In the genomic region with DNA sequence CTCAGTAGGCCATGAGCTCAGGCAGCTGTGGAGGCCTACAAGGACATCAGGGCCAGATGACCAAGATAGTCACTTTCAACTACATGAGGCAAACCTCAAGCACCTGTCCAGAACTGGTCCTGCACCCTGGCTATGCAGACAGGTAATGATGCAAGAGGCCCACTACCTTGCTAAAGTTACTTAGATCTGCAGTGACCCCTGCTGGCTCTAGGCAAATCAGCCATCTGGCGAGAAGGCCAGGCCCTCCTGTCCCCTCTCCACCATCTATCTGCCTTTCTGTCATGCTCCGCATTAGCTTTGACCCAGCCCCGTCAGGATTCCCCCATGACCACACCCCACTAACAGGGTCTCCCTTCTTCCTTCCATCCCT, we compare ENCODE assay signal across 8 mouse cellular contexts. TPM values are rescaled to one million over a fixed set of nuclear protein-coding genes. Genes with fewer than 3 reads are reported as not detected.
DNase-seq lines count a peak whose midpoint lies in the region; ATAC-seq and TF ChIP-seq lines count a peak whose summit lies in the region.

No protein-coding gene starts in this region.

- DNase-seq in B cell, adult 2 months: peak; percentile 71 to 75
- DNase-seq in embryonic facial prominence, embryonic 10.5 days (ENCODE audit: low spot score): peak; percentile 40
- peak; percentile 48 for DNase-seq in limb, embryonic 14.5 days (ENCODE audit: low spot score)
- peak; percentile 46 to 60 for DNase-seq in spleen, adult 2 months (ENCODE audit: low read depth in 1 of 2, low spot score in 2 of 2)
- DNase-seq in layer of hippocampus, adult 9-11 months: no peak
- DNase-seq in midbrain, embryonic 11.5 days (ENCODE audit: low spot score, missing footprints): no peak

- peaks cover 5% of the 10 kb centered on the region for H3K4me1 ChIP-seq in ES-Bruce4 (ENCODE audit: control insufficient read depth, insufficient read depth, low read length)
- peaks cover 27% of the 10 kb centered on the region for H3K4me1 ChIP-seq in embryonic facial prominence, embryonic 10.5 days
- peaks cover 17% of the 10 kb centered on the region for H3K4me1 ChIP-seq in limb, embryonic 14.5 days (ENCODE audit: control insufficient read depth, insufficient read depth, low read length)
- peaks cover 14% of the 10 kb centered on the region; the same call in 1 of the 2 replicates for H3K4me1 ChIP-seq in spleen, adult 2 months (ENCODE audit: control insufficient read depth, insufficient read depth, insufficient read length)
- no peaks in the 10 kb centered on the region for H3K4me1 ChIP-seq in midbrain, embryonic 11.5 days (ENCODE audit: control insufficient read depth, insufficient read depth, low read length)
- H3K4me1 ChIP-seq in midbrain, embryonic 15.5 days: no peaks in the 10 kb centered on the region

- H3K4me2 ChIP-seq in limb, embryonic 14.5 days (replicated peaks; ENCODE audit: low read depth, low read length, severe bottlenecking): no peak overlapping the region
- no peak overlapping the region for H3K4me2 ChIP-seq in midbrain, embryonic 11.5 days
- no peak overlapping the region for H3K4me2 ChIP-seq in midbrain, embryonic 15.5 days

- H3K9me3 ChIP-seq in ES-Bruce4 (replicated peaks; ENCODE audit: control insufficient read depth, insufficient read depth, low read length, poor library complexity, severe bottlenecking): 0 out of 2 replicates have a peak, but pooled peaks cover 2% of the 10 kb centered on the region
- no peaks in the 10 kb centered on the region for H3K9me3 ChIP-seq in embryonic facial prominence, embryonic 10.5 days
- peaks cover 4% of the 10 kb centered on the region; the same call in 1 of the 2 replicates for H3K9me3 ChIP-seq in limb, embryonic 14.5 days (ENCODE audit: control insufficient read depth, low read length)
- no peaks in the 10 kb centered on the region; the same call in 1 of the 2 replicates for H3K9me3 ChIP-seq in midbrain, embryonic 11.5 days (ENCODE audit: control insufficient read depth, low read length)
- H3K9me3 ChIP-seq in midbrain, embryonic 15.5 days: no peaks in the 10 kb centered on the region

- peak; percentile 60; the same call in 1 of the 2 replicates for TF ChIP-seq EP300 in ES-Bruce4 (IDR thresholded peaks at IDR 0.05; ENCODE audit: insufficient read depth, low read depth, low read length)

- H3K27ac ChIP-seq in ES-Bruce4 (ENCODE audit: insufficient read depth, low read length): no peak overlapping the region
- H3K27ac ChIP-seq in embryonic facial prominence, embryonic 10.5 days (replicated peaks): no peak overlapping the region
- H3K27ac ChIP-seq in limb, embryonic 14.5 days (replicated peaks; ENCODE audit: low read depth, low read length): no peak overlapping the region
- H3K27ac ChIP-seq in spleen, adult 2 months (ENCODE audit: insufficient read depth, low read length): no peak overlapping the region
- H3K27ac ChIP-seq in midbrain, embryonic 11.5 days (ENCODE audit: low read depth, low read length): no peak overlapping the region
- no peak overlapping the region for H3K27ac ChIP-seq in midbrain, embryonic 15.5 days

- 49% methylated on average over 3 of the region's 3 CpGs for WGBS in embryonic facial prominence, embryonic 10.5 days
- 58% methylated on average over 3 of the region's 3 CpGs for WGBS in limb, embryonic 14.5 days
- WGBS in spleen, adult 2 months: 26% methylated on average over 3 of the region's 3 CpGs
- 52% methylated on average over 3 of the region's 3 CpGs for WGBS in midbrain, embryonic 11.5 days
- WGBS in midbrain, embryonic 15.5 days: 63% methylated on average over 3 of the region's 3 CpGs

- no peak for ATAC-seq in limb, embryonic 14.5 days (ENCODE audit: low FRiP score, low read depth)
- no peak for ATAC-seq in midbrain, embryonic 11.5 days (ENCODE audit: low FRiP score)
- ATAC-seq in midbrain, embryonic 15.5 days (replicated peaks): no peak

- no peak for TF ChIP-seq POLR2A in ES-Bruce4 (IDR thresholded peaks at IDR 0.05; ENCODE audit: insufficient read depth, low read length)
- no peak for TF ChIP-seq POLR2A in limb, embryonic 14.5 days (IDR thresholded peaks at IDR 0.05; ENCODE audit: borderline replicate concordance, extremely low read depth, insufficient read depth, insufficient read length)
- TF ChIP-seq POLR2A in spleen, adult 2 months (IDR thresholded peaks at IDR 0.05; ENCODE audit: low read depth, low read length): no peak

- H3K4me3 ChIP-seq in ES-Bruce4 (ENCODE audit: low read depth, low read length): no peak overlapping the region
- H3K4me3 ChIP-seq in embryonic facial prominence, embryonic 10.5 days: no peak overlapping the region
- H3K4me3 ChIP-seq in limb, embryonic 14.5 days (replicated peaks; ENCODE audit: low read length): no peak overlapping the region
- no peak overlapping the region for H3K4me3 ChIP-seq in spleen, adult 2 months (ENCODE audit: extremely low read depth, insufficient read depth, insufficient read length)
- H3K4me3 ChIP-seq in midbrain, embryonic 11.5 days (ENCODE audit: low read depth, low read length): no peak overlapping the region
- no peak overlapping the region for H3K4me3 ChIP-seq in midbrain, embryonic 15.5 days

- H3K36me3 ChIP-seq in ES-Bruce4 (ENCODE audit: control insufficient read depth, insufficient read depth, low read length, poor library complexity, severe bottlenecking): no peaks in the 10 kb centered on the region
- H3K36me3 ChIP-seq in embryonic facial prominence, embryonic 10.5 days (replicated peaks): no peaks in the 10 kb centered on the region
- no peaks in the 10 kb centered on the region for H3K36me3 ChIP-seq in limb, embryonic 14.5 days (ENCODE audit: control insufficient read depth, insufficient read depth, low read length)
- no peaks in the 10 kb centered on the region for H3K36me3 ChIP-seq in spleen, adult 2 months (ENCODE audit: control insufficient read depth, insufficient read depth, low read length)
- no peaks in the 10 kb centered on the region for H3K36me3 ChIP-seq in midbrain, embryonic 11.5 days (ENCODE audit: control insufficient read depth, insufficient read depth, low read length)
- H3K36me3 ChIP-seq in midbrain, embryonic 15.5 days (replicated peaks): no peaks in the 10 kb centered on the region

- peak; percentile 79 for TF ChIP-seq CTCF in ES-Bruce4 (IDR thresholded peaks at IDR 0.05; ENCODE audit: low read depth, low read length)
- peak; percentile 56; the same call in 1 of the 2 replicates for TF ChIP-seq CTCF in spleen, adult 2 months (IDR thresholded peaks at IDR 0.05; ENCODE audit: extremely low read depth, insufficient read depth, insufficient read length, insufficient replicate concordance)

- H3K27me3 ChIP-seq in ES-Bruce4 (ENCODE audit: control insufficient read depth, insufficient read depth, low read length, poor library complexity, severe bottlenecking): no peaks in the 10 kb centered on the region
- 0 out of 2 replicates have a peak, but pooled peaks cover 1% of the 10 kb centered on the region for H3K27me3 ChIP-seq in embryonic facial prominence, embryonic 10.5 days (replicated peaks; ENCODE audit: low read depth, poor library complexity, severe bottlenecking)
- no peaks in the 10 kb centered on the region for H3K27me3 ChIP-seq in limb, embryonic 14.5 days (ENCODE audit: control insufficient read depth, insufficient read depth, low read length)
- no peaks in the 10 kb centered on the region for H3K27me3 ChIP-seq in spleen, adult 2 months (ENCODE audit: control insufficient read depth, insufficient read depth, low read length)
- no peaks in the 10 kb centered on the region for H3K27me3 ChIP-seq in midbrain, embryonic 11.5 days (ENCODE audit: control insufficient read depth, insufficient read depth, low read length)
- no peaks in the 10 kb centered on the region for H3K27me3 ChIP-seq in midbrain, embryonic 15.5 days (replicated peaks)

- H3K9ac ChIP-seq in ES-Bruce4 (ENCODE audit: low read depth, poor library complexity, severe bottlenecking): peak overlapping the region; percentile 10; the same call in 1 of the 2 replicates
- H3K9ac ChIP-seq in limb, embryonic 14.5 days (ENCODE audit: low read depth, low read length, severe bottlenecking): no peak overlapping the region
- no peak overlapping the region for H3K9ac ChIP-seq in midbrain, embryonic 11.5 days (ENCODE audit: low read length)
- H3K9ac ChIP-seq in midbrain, embryonic 15.5 days: no peak overlapping the region

RNA-seq across cellular contexts. Expression of a gene that starts 35.7 kb away (rescaled TPM):
- polyA plus RNA-seq in ES-Bruce4 (2011; ENCODE audit: insufficient read depth, insufficient read length, low read depth, missing spikeins): 71.7 and 78.5 TPM in 2 replicates
- polyA plus RNA-seq in embryonic facial prominence, embryonic 10.5 days (2016; fragmentation: Nextera tagmentation; extraction: Ambion mirVana): 152 and 154 TPM in 2 replicates
- polyA plus RNA-seq in limb, embryonic 14.5 days (2012; rRNA removed): 63.3 and 92.3 TPM in 2 replicates
- 121 and 132 TPM in 2 replicates for polyA plus RNA-seq in limb, embryonic 14.5 days (2014; fragmentation: Nextera tagmentation; extraction: Ambion mirVana)
- 27.4 and 29.7 TPM in 2 replicates for polyA plus RNA-seq in spleen, adult 2 months (2012; rRNA removed)
- polyA plus RNA-seq in midbrain, embryonic 11.5 days (2014; fragmentation: Nextera tagmentation; extraction: Ambion mirVana): 119 and 132 TPM in 2 replicates
- 147 TPM in 2 replicates for polyA plus RNA-seq in midbrain, embryonic 15.5 days (2015; fragmentation: Nextera tagmentation; extraction: Ambion mirVana)

RNA-seq across cellular contexts. Expression of a gene that starts 42.9 kb away (rescaled TPM):
- 76.2 and 86.3 TPM in 2 replicates for polyA plus RNA-seq in ES-Bruce4 (2011; ENCODE audit: insufficient read depth, insufficient read length, low read depth, missing spikeins)
- 2.1 and 2.3 TPM in 2 replicates for polyA plus RNA-seq in embryonic facial prominence, embryonic 10.5 days (2016; fragmentation: Nextera tagmentation; extraction: Ambion mirVana)
- 306 and 353 TPM in 2 replicates for polyA plus RNA-seq in limb, embryonic 14.5 days (2012; rRNA removed)
- 5.3 and 6.0 TPM in 2 replicates for polyA plus RNA-seq in limb, embryonic 14.5 days (2014; fragmentation: Nextera tagmentation; extraction: Ambion mirVana)
- 92.9 and 106 TPM in 2 replicates for polyA plus RNA-seq in spleen, adult 2 months (2012; rRNA removed)
- 2.2 and 2.9 TPM in 2 replicates for polyA plus RNA-seq in midbrain, embryonic 11.5 days (2014; fragmentation: Nextera tagmentation; extraction: Ambion mirVana)
- polyA plus RNA-seq in midbrain, embryonic 15.5 days (2015; fragmentation: Nextera tagmentation; extraction: Ambion mirVana): 4.0 and 5.4 TPM in 2 replicates

Comparison
In these comparisons a context has a peak if more than half of its experiments do, and no peak if none do; other contexts are left out.
1. DNase-seq: peak in B cell, adult 2 months (2 of 2), embryonic facial prominence, embryonic 10.5 days (single experiment), limb, embryonic 14.5 days (single experiment) and spleen, adult 2 months (2 of 2); none in layer of hippocampus, adult 9-11 months (single experiment) and midbrain, embryonic 11.5 days (single experiment).